Mouse (Mus musculus): ENCODE data around the gene Nisch.

The Nisch gene

GRCm38 (mm10) chr14:31215157-31216002 lies 1.4 kb downstream of the Nisch start:
- DNase-seq: peak; percentile 84

- no peak for DNase-seq
These were observed 2.1 kb downstream of the Nisch start for GRCm38 (mm10) chr14:31214684-31215083.

- DNase-seq: no peak
These were observed 2.9 kb downstream of the Nisch start for GRCm38 (mm10) chr14:31213868-31214267.

- DNase-seq: no peak
These were observed 4.2 kb downstream of the Nisch start for GRCm38 (mm10) chr14:31212499-31212898.

GRCm38 (mm10) chr14:31211854-31212253 lies 4.9 kb downstream of the Nisch start:
- no peak for DNase-seq

DNA sequence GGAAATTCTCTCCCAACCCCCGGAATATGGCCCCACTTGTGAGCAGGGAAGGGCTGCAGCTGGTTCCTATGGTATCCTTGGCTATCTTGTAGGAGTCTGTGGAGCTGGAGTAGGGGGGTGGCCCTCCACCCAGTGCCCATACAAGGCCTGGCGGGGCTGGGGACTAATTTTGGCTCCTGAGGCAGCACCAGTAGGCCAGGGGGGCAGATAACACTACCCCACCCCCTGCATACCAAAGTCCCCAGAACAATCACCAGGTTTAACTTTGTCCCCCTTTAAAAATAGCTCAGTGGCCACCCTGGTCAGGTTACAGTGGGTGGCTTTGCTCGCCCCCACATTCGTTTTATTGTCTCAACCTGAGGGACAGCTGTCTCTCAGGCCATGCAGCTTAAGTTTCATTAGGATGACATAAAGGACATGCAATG lies 7.6 kb downstream of the Nisch start:
- no peak for DNase-seq

DNA sequence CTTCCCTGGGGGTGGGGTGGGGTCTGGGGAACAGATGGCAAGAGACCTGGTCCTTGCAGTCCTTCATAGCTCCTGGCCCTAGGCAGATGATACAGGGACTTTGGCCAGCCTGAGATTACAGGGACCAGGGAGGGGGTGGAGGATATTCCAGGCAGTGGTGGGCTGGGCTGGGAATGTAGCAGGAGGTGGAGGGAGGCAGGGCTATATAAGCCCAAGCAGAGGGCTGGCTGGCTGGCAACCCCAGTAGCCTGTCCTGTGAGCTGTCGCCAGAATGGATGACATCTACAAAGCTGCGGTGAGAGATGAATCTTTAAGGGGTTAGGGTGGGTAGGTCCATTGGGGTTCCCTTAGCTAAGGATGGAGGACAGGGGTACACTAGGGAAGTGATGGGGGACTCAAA lies 8.7 kb downstream of the Nisch start, which contains the start of gene Tnnc1:
Gene Tnnc1 (plus strand): TSS at position 229 of the 400 bp plus-strand sequence.
- no peak for DNase-seq

DNA sequence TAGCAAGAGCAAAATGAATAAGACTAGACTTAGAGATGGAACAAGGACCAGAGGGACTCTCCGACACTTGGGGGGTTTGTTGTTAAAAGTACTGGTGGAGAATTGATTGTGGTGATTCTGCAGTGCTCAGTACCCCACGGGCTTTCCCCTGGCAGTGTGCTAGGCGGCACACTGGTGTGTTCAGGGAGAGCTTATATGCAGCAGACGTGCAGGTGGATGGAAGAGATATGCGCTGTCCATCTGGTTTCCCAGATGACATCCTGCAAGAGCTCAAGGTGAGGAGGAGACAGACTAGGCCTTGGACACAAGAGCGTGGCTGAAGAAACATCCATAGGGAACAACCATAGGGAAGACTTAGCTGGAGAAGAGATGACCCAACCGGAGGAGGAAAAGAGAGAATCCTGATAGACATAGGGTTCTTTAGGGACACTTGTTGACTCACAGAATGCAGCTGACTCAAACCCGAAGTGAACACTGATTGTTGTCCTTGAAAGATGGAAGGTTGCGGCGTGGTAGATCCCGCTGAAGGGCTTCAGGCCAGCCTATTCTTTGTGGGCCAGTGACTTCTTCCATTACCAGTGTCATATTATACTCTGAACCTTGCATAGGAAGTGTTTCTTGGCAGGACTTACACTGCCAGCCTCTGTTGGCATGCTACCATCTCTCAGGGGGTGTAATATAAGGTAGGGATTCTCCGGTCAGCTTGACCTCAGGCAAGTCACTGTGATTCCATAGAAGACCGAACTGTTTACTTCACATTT lies 9.5 kb downstream of the Nisch start:
- DNase-seq: peak; percentile 43

- DNase-seq: peak; percentile 96
These were observed 10.2 kb downstream of the Nisch start for GRCm38 (mm10) chr14:31206472-31206981.

DNA sequence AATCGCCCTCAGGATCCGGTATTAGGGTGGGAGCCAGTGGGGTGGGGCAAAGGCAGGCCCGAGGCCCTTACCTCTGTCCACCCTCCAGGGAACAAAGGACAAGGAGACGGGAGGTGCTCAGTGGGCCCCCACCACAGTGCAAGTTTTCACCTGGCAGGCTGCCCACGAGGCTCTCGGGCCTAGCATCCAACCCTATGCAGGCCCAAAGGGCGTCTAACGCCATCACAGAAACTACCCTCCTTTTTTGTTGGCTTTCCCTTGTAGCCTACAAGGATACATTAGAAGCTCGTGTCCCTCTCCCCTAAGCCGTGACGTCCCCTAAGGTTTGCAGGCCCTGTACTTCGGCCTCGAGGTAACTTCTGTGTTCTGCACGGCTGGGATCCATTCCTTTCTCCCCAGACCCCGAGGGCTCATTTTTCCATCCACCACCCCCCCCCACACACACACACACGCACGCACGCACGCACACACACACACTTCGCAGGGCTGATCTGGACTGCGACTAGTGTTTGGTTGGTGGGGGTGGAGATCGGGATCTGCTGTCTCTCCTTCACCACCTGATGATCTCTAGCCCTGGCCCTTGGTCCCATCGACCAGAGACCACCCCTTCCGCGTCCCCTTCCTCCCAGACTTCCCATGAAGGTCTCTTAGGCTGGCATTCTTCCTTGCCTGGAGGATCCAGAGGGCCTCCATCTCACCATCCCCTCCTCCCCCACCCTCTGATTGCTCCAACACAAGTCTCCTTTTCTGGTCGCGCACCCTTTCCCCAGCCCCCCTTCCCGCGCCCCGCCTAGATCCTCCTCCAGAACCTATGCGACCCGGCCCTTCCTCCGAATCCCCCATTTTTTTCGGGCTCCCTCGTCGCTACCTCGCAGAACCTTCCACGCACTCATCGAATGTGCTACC lies 10.9 kb downstream of the Nisch start:
- peak; percentile 58 for DNase-seq

DNA sequence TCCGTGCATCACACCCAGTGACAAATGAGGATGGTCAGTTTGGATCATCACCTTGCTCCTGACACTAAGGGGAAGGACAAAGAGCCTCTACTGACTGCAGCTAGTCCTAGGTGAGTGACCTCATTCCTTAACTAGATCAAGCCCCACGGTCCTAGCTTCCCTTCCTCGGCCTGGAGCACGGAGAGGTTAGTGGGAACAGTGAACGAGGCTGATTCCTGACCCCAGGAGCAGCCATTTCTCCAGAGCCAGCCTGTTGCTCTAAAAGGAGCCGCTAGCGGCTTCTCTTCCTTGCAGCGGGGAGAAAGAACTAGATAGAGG lies 11.5 kb downstream of the Nisch start:
- DNase-seq: peak; percentile 53

GRCm38 (mm10) chr14:31204844-31205243 lies 11.9 kb downstream of the Nisch start:
- DNase-seq: no peak

DNA sequence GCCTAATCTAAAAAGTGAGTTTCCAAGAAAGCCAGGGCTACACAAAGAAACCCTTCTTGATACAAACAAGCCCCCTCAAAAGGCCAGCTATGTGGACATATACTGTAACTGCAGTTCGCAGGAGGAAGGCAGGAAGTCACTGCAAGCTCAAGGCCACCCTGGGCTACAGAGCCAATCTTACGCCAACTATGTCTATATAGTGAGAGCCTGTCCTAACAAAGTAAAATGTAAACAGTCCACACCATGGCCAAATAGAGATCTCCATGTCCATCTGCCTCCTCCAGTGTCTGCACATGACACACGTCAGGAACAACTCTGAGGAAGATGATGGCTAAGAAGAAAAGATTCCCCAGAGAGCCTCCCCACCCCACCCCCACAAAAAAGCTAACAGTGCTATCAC lies 16.7 kb downstream of the Nisch start:
- no peak for DNase-seq

DNA sequence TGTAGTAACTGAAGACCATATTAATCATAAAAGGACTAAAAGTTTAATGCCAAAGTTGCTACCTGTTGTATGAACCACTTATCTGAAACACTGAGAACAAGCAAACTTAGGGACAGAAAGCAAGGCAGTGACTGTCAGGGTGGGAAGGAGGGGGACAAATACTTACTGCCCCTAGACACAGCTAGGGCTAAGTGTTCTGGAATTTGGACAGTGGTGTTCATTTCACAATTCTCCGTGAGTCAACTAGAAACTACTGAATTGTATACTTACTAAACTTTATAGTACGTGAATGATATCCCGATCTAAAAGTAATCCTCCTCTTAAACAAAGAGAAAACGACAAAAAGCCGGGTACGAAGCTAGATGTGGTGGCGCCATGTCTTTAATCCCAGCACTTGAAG lies 17.1 kb downstream of the Nisch start:
- no peak for DNase-seq

DNA sequence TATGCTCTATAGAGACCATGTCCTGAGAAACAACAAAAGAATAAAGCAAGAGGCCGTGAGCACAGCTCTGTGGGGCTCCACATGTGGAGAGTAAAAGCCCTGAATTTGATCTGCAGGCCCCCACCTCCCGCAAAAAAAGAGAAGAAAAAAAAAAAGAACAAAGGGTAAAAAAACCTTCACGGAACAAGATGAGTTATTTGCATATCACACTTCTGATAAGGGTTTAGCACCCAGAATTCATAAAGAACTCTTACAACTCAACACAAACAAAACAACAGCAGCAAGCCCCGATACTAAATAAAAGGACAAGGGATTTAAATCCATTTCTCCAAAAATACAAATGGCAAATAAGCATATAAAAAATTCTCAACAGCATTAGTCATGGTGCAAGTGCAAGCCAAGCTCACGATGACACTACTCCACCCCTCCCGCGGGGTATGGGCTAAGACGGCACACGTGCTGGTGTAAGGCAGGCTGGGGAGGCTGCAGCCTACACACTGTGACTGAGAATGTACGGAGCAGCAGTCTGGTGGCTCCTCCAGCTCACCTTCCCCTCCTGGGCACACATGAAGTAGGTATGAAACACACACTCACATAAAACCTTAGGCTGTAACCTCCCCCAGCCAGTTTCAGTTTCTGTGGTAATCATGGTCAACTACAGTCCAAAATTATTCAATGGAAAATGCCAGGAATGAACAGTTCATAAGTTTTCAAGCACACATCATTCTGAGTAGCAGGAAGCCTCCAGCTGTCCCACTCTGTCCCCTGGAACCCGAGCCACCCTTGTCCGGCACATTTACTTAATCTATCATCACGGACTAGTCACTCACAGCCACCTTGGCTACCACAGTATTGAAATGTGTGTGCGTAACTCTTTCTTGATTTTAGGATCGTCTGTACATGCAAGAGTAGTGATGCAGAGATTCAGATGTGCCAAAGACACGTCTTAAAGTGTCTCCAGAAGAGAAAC lies 18.9 kb downstream of the Nisch start:
- no peak for DNase-seq

DNA sequence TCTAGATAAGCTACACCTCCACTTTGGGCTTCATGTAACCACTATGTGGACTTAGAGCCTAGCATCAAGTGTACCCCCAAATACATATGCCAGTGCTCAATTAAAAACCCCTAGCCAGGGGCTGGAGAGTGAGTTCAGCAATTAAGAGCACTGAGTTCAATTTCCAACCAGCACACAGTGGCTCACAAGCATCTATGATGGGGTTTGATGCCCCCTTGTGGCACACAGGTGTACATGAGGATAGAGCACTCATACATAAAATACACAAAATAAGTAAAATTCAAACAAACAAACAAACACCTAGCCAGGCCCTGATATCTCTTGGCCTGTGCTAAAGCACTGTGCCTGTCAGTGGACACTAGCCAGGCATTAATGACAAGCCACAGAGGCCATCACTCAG lies 20.8 kb downstream of the Nisch start:
- DNase-seq: peak; percentile 55

- DNase-seq: no peak
These were observed 21.2 kb downstream of the Nisch start for GRCm38 (mm10) chr14:31195521-31195920.

DNA sequence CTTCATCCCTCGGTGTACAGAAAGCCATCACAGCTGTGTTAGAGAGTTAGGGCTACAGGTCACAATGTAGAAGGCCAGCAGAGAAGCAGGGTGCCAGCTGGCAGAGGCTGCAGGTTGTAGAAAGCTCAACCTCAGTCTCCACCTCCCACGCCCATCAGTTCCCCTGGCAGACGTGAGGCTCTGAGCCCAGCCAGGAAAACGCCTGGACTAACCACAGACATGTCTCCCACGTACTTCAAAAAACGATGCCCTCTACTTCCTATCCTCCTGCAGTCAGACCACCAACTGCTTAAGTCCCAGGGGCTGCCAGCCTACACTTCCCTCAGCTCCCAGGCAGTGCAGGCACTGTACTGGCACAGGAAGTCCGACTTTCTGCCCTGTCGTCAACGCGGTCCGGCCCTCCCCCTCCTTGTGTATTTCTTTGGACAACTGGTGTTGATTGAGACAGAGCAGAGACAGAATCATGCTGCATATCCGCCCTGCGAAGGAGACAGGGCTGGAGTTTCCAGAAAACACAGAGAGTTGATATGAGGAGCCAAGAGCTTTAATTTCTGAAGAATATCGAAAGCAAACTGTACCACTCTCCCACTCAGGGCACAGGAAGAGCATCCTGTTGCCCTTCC lies 21.7 kb downstream of the Nisch start:
- peak; percentile 60 for DNase-seq

- no peak for DNase-seq
These were observed 22.3 kb downstream of the Nisch start for GRCm38 (mm10) chr14:31194441-31194840.

GRCm38 (mm10) chr14:31193791-31194190 lies 23.0 kb downstream of the Nisch start:
- no peak for DNase-seq

- no peak for DNase-seq
These were observed 24.8 kb downstream of the Nisch start for GRCm38 (mm10) chr14:31191936-31192335.
